Mouse (Mus musculus): ENCODE data around the gene Dimt1. TPM values are rescaled to one million over a fixed set of nuclear protein-coding genes. Genes with fewer than 3 reads are reported as not detected.

Gene Dimt1
- polyA plus RNA-seq (2012; rRNA removed) = 6.4 and 6.9 TPM in 2 replicates

DNA sequence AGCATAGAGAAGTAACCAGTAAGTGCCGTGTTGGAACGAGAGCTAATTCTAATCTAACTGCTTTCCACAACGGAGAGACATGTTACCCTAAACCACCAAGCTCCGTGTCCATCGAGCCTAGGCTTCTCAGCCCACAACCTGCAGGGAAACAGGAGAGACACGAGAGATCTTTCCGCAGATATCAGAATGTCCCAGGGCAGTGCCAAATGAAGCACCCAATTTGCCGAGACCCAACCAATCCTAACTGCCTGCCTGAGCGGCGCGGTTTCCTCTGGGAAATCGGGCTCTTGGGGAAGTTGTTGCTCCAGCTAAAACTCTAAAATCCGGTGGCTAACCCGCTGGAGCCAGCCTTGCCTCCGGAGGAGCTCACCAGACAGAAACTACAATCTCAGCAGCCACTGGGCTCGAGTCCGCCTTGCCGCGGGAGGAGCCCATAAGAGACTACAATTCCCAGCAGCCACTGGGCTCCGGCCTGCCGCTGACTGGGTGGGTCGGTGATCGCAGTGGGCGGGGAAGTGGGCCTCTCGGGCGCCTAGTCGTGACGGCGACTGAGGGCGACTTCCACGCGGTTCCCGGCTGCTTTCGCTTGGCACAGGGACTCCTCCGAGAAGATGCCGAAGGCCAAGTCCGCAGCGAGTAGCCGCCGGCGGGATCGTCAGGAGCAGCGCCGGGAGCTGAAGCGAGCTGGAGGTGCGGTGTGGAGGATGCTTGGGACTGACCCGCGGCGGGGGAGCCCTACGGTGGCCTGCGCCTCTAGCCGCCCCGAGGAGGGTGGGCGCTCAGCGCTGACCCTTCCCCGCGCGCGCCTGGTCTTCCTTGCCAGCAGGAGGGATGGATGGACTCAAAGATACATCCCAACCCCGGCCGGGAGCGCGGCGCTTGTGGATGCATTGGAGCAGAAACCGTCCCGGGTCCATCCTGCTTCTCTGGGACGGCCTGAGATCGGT is at the start of gene Dimt1:
Gene Dimt1 (plus strand): TSS at position 534 of the 947 bp plus-strand sequence.

DNA sequence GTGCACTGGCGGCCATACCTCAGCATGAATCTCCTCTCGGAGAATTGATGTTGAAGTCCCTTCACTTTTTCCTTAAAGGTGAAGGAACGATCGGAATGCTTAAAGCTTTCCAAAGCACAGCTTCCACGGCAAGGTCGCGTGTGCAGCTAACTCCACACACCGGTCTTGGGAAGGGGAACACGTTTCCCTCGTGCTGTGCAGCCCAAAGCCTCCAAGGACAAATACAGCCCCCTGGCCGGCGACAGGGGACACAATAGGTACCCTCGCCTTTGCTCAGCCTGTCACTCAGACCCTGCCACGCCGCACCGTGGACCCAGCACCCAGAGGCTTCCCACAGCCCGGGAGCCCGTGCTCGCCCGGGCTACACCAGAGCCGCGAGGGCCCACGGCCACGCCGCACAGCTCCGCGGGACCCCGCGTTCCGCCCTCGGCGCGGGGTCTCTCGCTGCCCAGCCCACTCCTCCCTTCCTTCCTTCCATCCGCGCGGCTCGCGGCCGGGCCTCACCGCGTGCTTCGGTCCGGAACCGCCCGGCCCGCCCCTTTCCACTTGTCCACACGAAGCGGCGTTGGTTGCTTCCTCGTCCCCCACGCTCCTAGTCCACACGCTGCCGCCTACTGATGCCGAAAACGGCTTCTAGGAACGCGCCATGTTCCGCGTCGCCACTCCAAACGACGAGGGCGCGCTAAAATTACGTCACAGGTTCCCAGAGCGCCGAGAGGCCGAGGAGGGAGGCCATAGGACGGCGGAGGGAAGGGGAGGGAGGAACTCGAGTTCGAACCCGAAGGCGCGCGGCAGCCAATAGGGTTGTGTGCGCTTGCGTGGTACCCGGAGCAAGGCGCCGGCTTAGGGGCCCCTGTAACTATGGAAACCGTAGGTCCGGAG is 10.4 kb upstream of the Dimt1 start, which contains the start of gene Ipo11:
Gene Ipo11 (minus strand): TSS at position 703 of the 882 bp plus-strand sequence.

Other genes starting within 250 kb of the Dimt1 start
- 11.1 and 11.4 TPM in 2 replicates for gene Ipo11, start 10.2 kb upstream of the Dimt1 start, polyA plus RNA-seq (2012; rRNA removed)
- 7.9 and 8.5 TPM in 2 replicates for gene Kif2a, start 75.0 kb downstream of the Dimt1 start, polyA plus RNA-seq (2012; rRNA removed)

Data from liver, embryonic 18 days (tissue).